Mouse (Mus musculus) erythroblast, embryonic 14.5 days (primary cell): ENCODE data around the gene Vsx2. TPM values are rescaled to one million over a fixed set of nuclear protein-coding genes. Genes with fewer than 3 reads are reported as not detected.
A peak's percentile ranks its signal among the peaks of the same experiment; 100 is the strongest.

Experiments
- H3K27me3 ChIP-seq: 2 replicates; pipeline ENCODE4 v1.6.1; 2012; ENCODE audit warnings: inconsistent platforms; ENCODE audit not compliant: control insufficient read depth
- H3K36me3 ChIP-seq: 2 replicates; pipeline ENCODE4 v1.6.1; 2012; ENCODE audit warnings: mild to moderate bottlenecking, inconsistent platforms; ENCODE audit not compliant: control insufficient read depth
- H3K4me1 ChIP-seq: 2 replicates; pipeline ENCODE4 v1.6.1; 2012; ENCODE audit warnings: inconsistent platforms; ENCODE audit not compliant: control insufficient read depth
- H3K4me3 ChIP-seq: replicated peaks from 2 replicates; pipeline ENCODE3; 2012; ENCODE audit warnings: moderate library complexity, mild to moderate bottlenecking, inconsistent platforms
- H3K9me3 ChIP-seq: 2 replicates; pipeline ENCODE4 v1.6.1; 2012; ENCODE audit warnings: low read length, inconsistent platforms, mixed read lengths; ENCODE audit not compliant: control insufficient read depth
- GATA1 ChIP-seq: IDR thresholded peaks from 2 replicates; pipeline ENCODE4 v1.6.1; 2012; ENCODE audit warnings: low read length, inconsistent platforms, mixed read lengths
- TAL1 ChIP-seq: IDR thresholded peaks from 3 replicates; pipeline ENCODE4 v1.6.1; 2012; ENCODE audit warnings: low read length, inconsistent platforms, mixed read lengths
- polyA plus RNA-seq: library from polyadenylated mRNA; stranded (reverse); fragments of >175 nt; gene quantifications from 2 replicates; pipeline ENCODE4 v1.2.3, GENCODE M21; 2012

Gene Vsx2
- polyA plus RNA-seq, 1 experiment: not detected

DNA sequence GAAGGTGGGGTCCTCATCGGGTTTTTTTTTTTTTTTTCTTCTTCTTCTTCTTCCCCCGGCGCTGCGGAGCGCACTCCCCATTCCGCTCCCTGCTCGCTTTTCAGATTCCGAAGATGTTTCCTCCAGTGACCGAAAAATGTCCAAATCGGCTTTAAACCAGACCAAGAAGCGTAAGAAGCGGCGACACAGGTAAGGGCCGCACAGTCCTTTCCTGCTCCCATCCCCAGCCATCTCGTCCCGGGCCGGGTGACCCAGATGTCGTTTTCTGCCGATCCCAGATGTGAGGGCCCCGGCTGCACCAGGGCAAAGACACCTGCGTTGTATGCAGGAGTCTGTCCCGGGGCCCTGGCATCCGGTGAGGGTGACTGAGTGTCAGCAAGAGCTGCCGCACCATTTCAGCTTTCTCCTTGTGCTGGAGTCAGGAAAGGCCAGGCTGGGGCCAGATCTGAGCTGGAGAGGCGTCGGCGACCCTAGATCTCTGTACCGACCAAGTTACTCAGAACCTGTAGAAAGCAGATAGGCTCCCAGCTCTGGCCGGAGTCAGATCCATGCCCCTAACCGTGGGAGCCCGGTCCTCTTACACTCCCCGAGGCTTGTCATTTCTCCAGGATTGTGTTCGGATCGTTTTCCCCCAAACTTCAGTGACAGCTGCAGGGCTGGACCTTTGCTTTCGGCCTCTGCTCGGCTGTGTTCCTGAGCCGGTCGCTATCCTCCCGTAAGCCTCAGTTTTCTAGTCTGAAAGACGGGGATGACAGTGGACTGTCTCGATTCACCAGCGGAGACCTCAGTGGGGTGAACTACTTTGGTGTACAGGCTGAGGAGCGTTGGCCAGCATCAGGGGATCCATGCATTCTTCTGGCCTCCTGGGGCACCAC, 2.1 kb downstream of the Vsx2 start:
- H3K9me3 ChIP-seq: peaks cover 2% of the 10 kb centered on the region; the same call in 1 of the 2 replicates
- H3K4me1 ChIP-seq: no peaks in the 10 kb centered on the region
- no peak for TF ChIP-seq TAL1
- TF ChIP-seq GATA1: no peak
- no peak overlapping the region for H3K4me3 ChIP-seq
- peaks cover 90% of the 10 kb centered on the region for H3K27me3 ChIP-seq
- no peaks in the 10 kb centered on the region for H3K36me3 ChIP-seq

DNA sequence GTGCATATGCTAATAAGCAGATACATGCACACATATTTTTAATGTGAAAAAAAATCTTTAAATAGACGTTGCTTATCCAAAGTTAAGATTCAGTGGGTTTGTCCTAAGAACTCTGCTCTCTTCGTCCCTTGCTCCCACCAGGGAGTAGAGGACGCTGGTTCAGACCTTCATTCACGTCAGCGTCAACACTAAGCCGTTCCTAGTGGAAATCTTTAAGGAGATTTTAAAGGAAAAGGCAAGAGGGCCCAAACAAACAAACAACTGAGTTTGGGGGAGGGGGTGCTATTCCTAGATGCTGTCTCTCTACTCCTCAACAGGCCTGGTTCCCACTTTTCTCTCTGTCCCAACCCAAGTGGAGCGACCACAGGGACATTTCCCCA, 2.8 kb downstream of the Vsx2 start:
- TF ChIP-seq TAL1 (no peak), GATA1 (no peak)
- Histone ChIP-seq H3K4me3 (no peak overlapping the region), H3K27me3 (peaks cover 87% of the 10 kb centered on the region)

DNA sequence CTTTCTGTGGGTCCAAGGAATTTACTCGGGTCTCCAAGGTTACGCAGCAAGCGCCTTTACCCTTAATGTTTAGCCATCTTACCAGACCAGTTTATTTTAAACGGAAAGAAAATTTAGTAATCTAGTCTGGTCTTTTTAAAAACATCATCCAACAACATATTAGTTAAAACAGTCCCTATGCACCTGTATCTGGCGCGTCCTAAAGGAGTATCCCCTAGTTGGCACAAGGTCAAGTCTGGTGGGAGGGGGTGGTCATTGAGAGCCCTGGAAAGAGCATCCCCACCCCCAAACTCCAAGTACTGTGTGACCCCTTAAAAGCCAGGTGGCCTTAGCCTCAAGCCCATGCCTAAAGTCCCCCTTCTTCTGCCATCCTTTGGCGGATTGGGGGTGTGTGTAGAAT, 3.5 kb downstream of the Vsx2 start:
- Histone ChIP-seq H3K4me3 (no peak overlapping the region), H3K9me3 (peaks cover 2% of the 10 kb centered on the region; the same call in 1 of the 2 replicates), H3K4me1 (no peaks in the 10 kb centered on the region), H3K36me3 (no peaks in the 10 kb centered on the region), H3K27me3 (peaks cover 80% of the 10 kb centered on the region)
- no peak for TF ChIP-seq TAL1
- TF ChIP-seq GATA1: no peak

More for the DNA sequence above, 2.8 kb downstream of the Vsx2 start:
- Histone ChIP-seq H3K4me1 (no peaks in the 10 kb centered on the region), H3K9me3 (peaks cover 2% of the 10 kb centered on the region; the same call in 1 of the 2 replicates), H3K36me3 (no peaks in the 10 kb centered on the region)

DNA sequence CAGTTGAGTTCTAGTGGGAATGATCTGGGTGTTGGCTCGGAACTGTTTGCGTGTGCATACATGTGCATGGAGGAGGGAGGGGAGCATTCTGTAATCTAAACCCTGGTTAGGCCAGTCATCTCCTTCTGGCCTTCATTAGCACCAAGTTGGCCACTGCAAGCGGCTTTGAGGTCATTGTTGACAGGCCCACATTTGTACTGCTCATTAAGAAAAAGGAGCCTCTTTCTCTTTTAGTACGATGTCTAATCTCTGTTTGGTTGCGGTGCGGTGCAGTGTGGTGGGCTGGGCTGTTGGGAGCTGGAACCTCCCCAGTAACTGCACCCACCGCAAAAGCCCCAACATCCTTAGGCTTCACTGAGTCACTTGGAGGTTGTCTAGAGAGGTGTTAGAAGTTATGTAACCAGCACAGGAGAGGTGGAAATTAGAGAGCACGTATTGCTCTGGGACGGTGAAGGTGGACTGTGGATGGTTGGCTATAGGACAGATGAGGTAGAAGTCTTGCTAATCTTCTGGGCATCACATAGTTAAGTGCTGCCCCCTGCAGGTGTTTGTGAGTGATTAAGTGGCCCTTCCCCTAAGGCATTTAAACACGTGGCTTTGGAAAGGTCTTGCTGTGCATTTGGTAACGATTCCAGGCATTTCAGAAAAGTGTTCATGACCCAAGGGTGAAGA, 8.3 kb downstream of the Vsx2 start:
- Histone ChIP-seq H3K36me3 (no peaks in the 10 kb centered on the region), H3K27me3 (peaks cover 32% of the 10 kb centered on the region), H3K4me1 (no peaks in the 10 kb centered on the region), H3K9me3 (no peaks in the 10 kb centered on the region), H3K4me3 (no peak overlapping the region)
- no peak for TF ChIP-seq TAL1
- TF ChIP-seq GATA1: no peak

DNA sequence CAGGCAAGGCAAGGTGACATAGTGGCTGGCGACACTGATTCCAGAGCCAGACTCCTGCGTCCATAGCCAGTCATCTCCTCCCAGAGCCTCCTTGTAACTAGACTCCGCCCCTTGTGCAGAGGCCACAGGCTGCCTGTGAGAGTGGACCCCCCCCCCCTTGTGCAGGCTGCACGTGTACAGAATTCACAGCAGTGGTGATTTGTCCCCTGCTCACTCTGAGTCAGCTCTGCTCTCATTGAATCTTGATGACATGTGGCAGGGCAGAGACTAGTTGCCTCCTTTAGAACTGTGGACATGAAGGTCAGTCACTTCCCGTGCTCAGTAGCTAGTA, 8.8 kb downstream of the Vsx2 start:
- no peaks in the 10 kb centered on the region for H3K4me1 ChIP-seq
- H3K36me3 ChIP-seq: no peaks in the 10 kb centered on the region
- H3K4me3 ChIP-seq: no peak overlapping the region
- TF ChIP-seq GATA1 (no peak), TAL1 (no peak)
- H3K27me3 ChIP-seq: peaks cover 27% of the 10 kb centered on the region
- H3K9me3 ChIP-seq: no peaks in the 10 kb centered on the region

DNA sequence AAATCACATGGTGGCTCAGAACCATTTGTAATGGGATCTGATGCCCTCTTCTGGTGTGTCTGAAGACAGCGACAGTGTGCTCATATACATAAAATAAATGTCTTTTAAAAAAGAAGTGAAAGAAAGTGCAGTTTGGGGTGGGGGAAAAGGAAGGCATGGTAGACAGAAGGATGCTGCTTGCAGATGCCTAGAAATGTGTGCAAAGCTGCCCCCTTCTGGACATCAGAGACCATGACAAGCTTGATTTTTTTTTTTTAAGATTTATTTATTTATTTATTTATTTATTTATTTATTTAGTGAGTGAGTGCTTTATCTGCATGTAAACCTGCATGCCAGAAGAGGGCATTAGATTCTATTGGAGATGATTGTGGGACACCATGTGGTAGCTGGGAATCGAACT, 11.7 kb downstream of the Vsx2 start:
- Histone ChIP-seq H3K4me3 (no peak overlapping the region), H3K27me3 (peaks cover 9% of the 10 kb centered on the region), H3K4me1 (no peaks in the 10 kb centered on the region), H3K36me3 (no peaks in the 10 kb centered on the region), H3K9me3 (no peaks in the 10 kb centered on the region)
- TF ChIP-seq GATA1: no peak
- no peak for TF ChIP-seq TAL1

DNA sequence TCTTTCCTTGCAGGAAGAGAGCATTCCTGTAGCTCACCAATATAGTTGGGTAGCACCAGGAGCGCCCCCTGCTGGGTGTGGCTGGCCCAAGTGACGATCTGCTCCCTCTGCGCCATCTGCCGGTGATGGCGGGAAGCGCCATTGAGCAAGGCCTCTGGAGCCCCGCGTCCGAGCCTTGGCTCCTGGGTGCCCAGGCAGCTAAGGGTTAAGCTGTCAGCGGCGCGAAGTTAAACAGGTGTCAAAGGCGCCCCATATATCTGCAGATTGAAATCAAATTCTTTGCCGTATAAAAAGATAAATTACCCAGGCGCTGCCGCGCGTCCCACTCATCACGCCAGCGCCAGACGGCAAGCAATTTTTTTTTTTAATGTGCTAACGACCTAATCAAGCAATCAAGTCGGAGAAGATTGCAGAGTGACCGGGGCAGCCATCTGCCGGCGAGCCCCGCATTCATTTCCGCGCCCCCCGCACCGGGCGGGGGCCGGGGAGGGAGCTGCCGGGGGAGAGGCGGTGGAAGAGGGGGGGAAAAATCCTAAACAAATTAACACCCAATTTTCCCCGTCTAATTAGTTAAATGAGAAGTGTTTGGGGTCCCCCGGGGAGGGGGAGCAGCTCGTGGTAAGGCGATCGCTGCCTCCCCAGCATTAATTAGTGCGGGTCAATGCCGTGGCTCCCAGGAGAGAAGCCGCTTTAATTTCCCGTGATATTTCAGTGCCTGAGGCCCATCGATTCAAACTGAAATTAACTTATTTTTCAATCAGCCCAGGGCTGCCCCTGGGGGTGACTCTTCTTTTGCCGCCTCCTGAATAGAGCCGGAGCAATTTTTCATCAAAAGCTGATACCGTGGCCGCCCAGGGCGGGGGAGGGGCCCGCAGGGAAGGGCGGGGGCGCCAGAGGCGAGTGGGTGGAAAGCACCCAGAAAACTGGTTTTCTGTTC, 20.5 kb downstream of the Vsx2 start:
- H3K9me3 ChIP-seq: no peaks in the 10 kb centered on the region
- H3K27me3 ChIP-seq: peaks cover 36% of the 10 kb centered on the region
- peak overlapping the region; percentile 57 for H3K4me3 ChIP-seq
- TF ChIP-seq GATA1: no peak
- TF ChIP-seq TAL1: no peak
- H3K36me3 ChIP-seq: no peaks in the 10 kb centered on the region
- H3K4me1 ChIP-seq: peaks cover 11% of the 10 kb centered on the region

DNA sequence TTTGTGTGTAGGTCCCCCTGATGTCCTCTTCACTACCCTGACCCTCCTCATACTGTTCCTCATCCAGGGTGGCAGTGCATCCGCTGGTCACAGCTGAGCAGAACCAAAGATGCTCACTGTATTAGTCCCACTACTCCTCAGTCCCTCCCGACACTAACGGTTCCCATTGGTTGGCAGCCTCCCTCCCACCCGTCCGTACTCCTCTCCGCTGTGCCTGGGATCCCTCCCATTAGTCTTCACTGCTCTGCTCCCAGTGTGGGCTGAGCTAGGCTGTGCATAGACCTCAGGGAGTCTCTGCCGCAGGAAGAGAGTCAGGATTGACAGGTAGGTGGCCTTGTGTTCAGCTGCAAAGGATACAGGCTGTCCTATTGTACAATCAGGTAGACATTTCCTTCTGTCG, 28.8 kb downstream of the Vsx2 start:
- H3K4me1 ChIP-seq: no peaks in the 10 kb centered on the region
- peaks cover 4% of the 10 kb centered on the region; the same call in 1 of the 2 replicates for H3K36me3 ChIP-seq
- H3K4me3 ChIP-seq: no peak overlapping the region
- H3K27me3 ChIP-seq: peaks cover 26% of the 10 kb centered on the region
- H3K9me3 ChIP-seq: no peaks in the 10 kb centered on the region
- TF ChIP-seq TAL1 (no peak), GATA1 (no peak)
